Mouse (Mus musculus): ENCODE results near the gene Map2k3.

GRCm38 (mm10) chr11:60954255-60955104, 22.6 kb downstream of the Map2k3 start:
- TF ChIP-seq POLR2A (IDR thresholded peaks at IDR 0.05; ENCODE audit: low read depth, low read length) (no peak), CTCF (conservative IDR thresholded peaks at IDR 0.05; ENCODE audit: insufficient read depth, insufficient read length, low read depth, low read length) (no peak)

Data from kidney, adult 2 months (tissue).